Comparison of ENCODE assay signal across 10 mouse cellular contexts in the genomic region with DNA sequence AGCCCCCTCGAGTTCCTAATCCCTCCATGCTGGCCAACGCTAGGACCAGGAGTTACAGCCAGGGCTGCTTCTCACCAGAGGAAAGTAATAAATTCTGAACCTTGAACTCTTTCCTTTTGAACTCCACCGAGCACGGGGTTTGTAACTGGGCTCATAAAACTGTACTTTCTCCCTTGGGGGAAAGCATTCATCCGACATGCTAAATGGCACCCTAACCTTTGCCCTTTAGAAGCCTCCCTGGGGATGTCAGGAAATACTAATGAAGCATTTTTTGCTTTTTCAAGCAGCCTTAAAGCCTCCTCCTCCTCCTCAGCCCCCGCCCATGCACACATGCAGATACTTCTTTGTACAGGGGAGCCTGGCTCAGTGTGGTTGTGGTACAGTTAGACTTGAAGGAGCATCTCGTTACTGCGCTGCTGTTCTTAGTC.
A peak's percentile ranks its signal among the peaks of the same experiment; 100 is the strongest.
DNase-seq lines count a peak whose midpoint lies in the region; ATAC-seq lines count a peak whose summit lies in the region.
"Had no signal": no experiment of that assay in that cellular context is flagged by ENCODE, and none has a peak within 500 bp of the region (broad histone marks: within the 10 kb centered on the region; RNA-seq: fewer than 3 reads in every experiment).

No protein-coding gene starts in this region.

- 0 out of 2 replicates have a peak overlapping the region, but pooled peaks have one; percentile 24 for H3K9ac ChIP-seq in heart, embryonic 13.5 days

- H3K4me2 ChIP-seq in heart, embryonic 13.5 days = no peak overlapping the region

- ATAC-seq in heart, embryonic 13.5 days (ENCODE audit: extremely low read depth, insufficient number of reproducible peaks, low FRiP score, low TSS enrichment) = no peak

- 77% methylated on average over 8 of the region's 8 CpGs for WGBS in heart, embryonic 13.5 days
- 74% methylated on average over 8 of the region's 8 CpGs for WGBS in heart, embryonic 10.5 days

- H3K9me3 ChIP-seq in heart, embryonic 13.5 days = no peaks in the 10 kb centered on the region
- H3K9me3 ChIP-seq in heart, embryonic 10.5 days = no peaks in the 10 kb centered on the region

- H3K36me3 ChIP-seq in heart, embryonic 13.5 days = peaks cover 7% of the 10 kb centered on the region
- no peaks in the 10 kb centered on the region for H3K36me3 ChIP-seq in heart, embryonic 10.5 days

- DNase-seq in heart, embryonic 10.5 days (ENCODE audit: low spot score) = no peak
- DNase-seq in embryo, embryonic 11 days = peak; percentile 86
- DNase-seq in kidney, adult 8-10 months = peak; percentile 76 to 87
- peak; percentile 49 for DNase-seq in neural tube, embryonic 10.5 days (ENCODE audit: extremely low spot score, low spot score)
- no peak for DNase-seq in frontal cortex, adult 2 months (ENCODE audit: extremely low spot score in 1 of 2, low spot score in 1 of 2)
- no peak for DNase-seq in lung, adult 18-20 months
- DNase-seq in urinary bladder, postnatal 10 days (ENCODE audit: low spot score) = no peak
- DNase-seq: heart, adult 18-20 months; left cerebral cortex, postnatal 4 days had no signal

- H3K27ac ChIP-seq in heart, embryonic 13.5 days (replicated peaks) = peak overlapping the region; percentile 91; the same call in 1 of the 2 replicates
- no peak overlapping the region for H3K27ac ChIP-seq in heart, embryonic 10.5 days

- no peaks in the 10 kb centered on the region for H3K27me3 ChIP-seq in heart, embryonic 13.5 days (replicated peaks)
- no peaks in the 10 kb centered on the region for H3K27me3 ChIP-seq in heart, embryonic 10.5 days (ENCODE audit: insufficient read depth, poor library complexity, severe bottlenecking)

- no peak overlapping the region for H3K4me3 ChIP-seq in heart, embryonic 13.5 days
- no peak overlapping the region for H3K4me3 ChIP-seq in heart, embryonic 10.5 days

- H3K4me1 ChIP-seq in heart, embryonic 13.5 days = peaks cover 23% of the 10 kb centered on the region
- H3K4me1 ChIP-seq in heart, embryonic 10.5 days = peaks cover 16% of the 10 kb centered on the region

Comparison
In these comparisons a context has a peak if more than half of its experiments do, and no peak if none do; other contexts are left out.
1. DNase-seq: peak in embryo, embryonic 11 days (single experiment), kidney, adult 8-10 months (2 of 2) and neural tube, embryonic 10.5 days (single experiment); none in heart, embryonic 10.5 days (single experiment), frontal cortex, adult 2 months (0 of 2), lung, adult 18-20 months (0 of 2) and urinary bladder, postnatal 10 days (single experiment).